Mouse (Mus musculus) MEL (cell line): Measurements from ENCODE around the gene Rab37. TPM values are rescaled to one million over a fixed set of nuclear protein-coding genes. Genes with fewer than 3 reads are reported as not detected.

ENCODE experiments used
- DNase-seq: peaks from one replicate; pipeline ENCODE4 v3.0.0; 2011; ENCODE audit warnings: low read depth, low spot score
- H3K27ac ChIP-seq: 2 replicates; pipeline ENCODE4 v1.5.1; 2012; ENCODE audit warnings: low read depth, mild to moderate bottlenecking, control low read depth, low read length, moderate library complexity; ENCODE audit not compliant: control insufficient read depth
- H3K27me3 ChIP-seq, 2 experiments: fragments of 150-350 bp in 1 of 2; sonication (generic) in 1 of 2; 2 replicates each; pipeline ENCODE4 v1.6.1; 2012; ENCODE audit warnings: low read length in 2 of 2, mild to moderate bottlenecking in 2 of 2, improper control_type of control experiment in 1 of 2, moderate library complexity in 1 of 2; ENCODE audit not compliant: insufficient read depth in 2 of 2, control insufficient read depth in 1 of 2
- H3K36me3 ChIP-seq, 2 experiments: 2 replicates each; pipeline ENCODE4 v1.6.1; 2012 to 2014; ENCODE audit warnings: low read length in 2 of 2, improper control_type of control experiment in 1 of 2, inconsistent platforms in 1 of 2, mild to moderate bottlenecking in 1 of 2; ENCODE audit not compliant: insufficient read depth in 2 of 2, control insufficient read depth in 1 of 2
- H3K4me1 ChIP-seq, 2 experiments: fragments of 150-350 bp in 1 of 2; sonication (generic) in 1 of 2; 2 replicates each; pipeline ENCODE4 v1.6.1; 2012; ENCODE audit warnings: low read length in 2 of 2, improper control_type of control experiment in 1 of 2, mild to moderate bottlenecking in 1 of 2; ENCODE audit not compliant: insufficient read depth in 2 of 2, control insufficient read depth in 1 of 2
- H3K4me3 ChIP-seq, 2 experiments: fragments of 150-350 bp in 1 of 2; sonication (generic) in 1 of 2; 2 replicates each; pipeline ENCODE4 v1.5.1; 2012; ENCODE audit warnings: low read depth in 2 of 2, low read length in 2 of 2, mild to moderate bottlenecking in 2 of 2, moderate library complexity in 2 of 2, control low read depth in 1 of 2, improper control_type of control experiment in 1 of 2; ENCODE audit not compliant: control insufficient read depth in 1 of 2, insufficient read depth in 1 of 2
- H3K79me2 ChIP-seq: 2 replicates; pipeline ENCODE4 v1.6.1; 2012; ENCODE audit warnings: mild to moderate bottlenecking, low read length, moderate library complexity; ENCODE audit not compliant: control insufficient read depth, poor library complexity, insufficient read depth
- H3K9ac ChIP-seq: 2 replicates; pipeline ENCODE4 v1.6.1; 2012; ENCODE audit warnings: low read depth, mild to moderate bottlenecking, control low read depth, low read length, moderate library complexity; ENCODE audit not compliant: control insufficient read depth, poor library complexity, severe bottlenecking
- H3K9me3 ChIP-seq: fragments of 150-350 bp; sonication (generic); replicated peaks from 2 replicates; pipeline ENCODE4 v1.6.1; 2012; ENCODE audit warnings: mild to moderate bottlenecking, low read length, improper control_type of control experiment, moderate library complexity; ENCODE audit not compliant: insufficient read depth
- CTCF ChIP-seq, 3 experiments: IDR thresholded peaks in 2 of 3; conservative IDR thresholded peaks in 1 of 3; 2 replicates each; pipeline ENCODE4 v1.5.1; 2011 to 2012; ENCODE audit warnings: low read length in 3 of 3, low read depth in 2 of 3, mild to moderate bottlenecking in 2 of 3, improper control_type of control experiment in 1 of 3, inconsistent platforms in 1 of 3, mixed read lengths in 1 of 3, moderate library complexity in 1 of 3; ENCODE audit not compliant: control insufficient read depth in 1 of 3, insufficient read depth in 1 of 3, poor library complexity in 1 of 3, severe bottlenecking in 1 of 3
- E2F4 ChIP-seq: IDR thresholded peaks from 2 replicates; pipeline ENCODE4 v1.6.1; 2011; ENCODE audit warnings: low read depth, low read length, improper control_type of control experiment, borderline replicate concordance
- ELF1 ChIP-seq: IDR thresholded peaks from 2 replicates; pipeline ENCODE4 v1.6.1; 2014; ENCODE audit warnings: low read depth, mild to moderate bottlenecking, inconsistent platforms, low read length, improper control_type of control experiment, moderate library complexity
- GABPA ChIP-seq: IDR thresholded peaks from 2 replicates; pipeline ENCODE4 v1.6.1; 2012; ENCODE audit warnings: low read depth, mild to moderate bottlenecking, inconsistent platforms, low read length, improper control_type of control experiment, moderate library complexity
- JUND ChIP-seq: IDR thresholded peaks from 2 replicates; pipeline ENCODE4 v1.6.1; 2011; ENCODE audit warnings: low read depth, mild to moderate bottlenecking, improper control_type of control experiment, low read length
- KAT2A ChIP-seq: conservative IDR thresholded peaks from 2 replicates; pipeline ENCODE4 v1.6.1; 2012; ENCODE audit warnings: low read depth, low read length, improper control_type of control experiment, inconsistent platforms
- MEF2A ChIP-seq: IDR thresholded peaks from 2 replicates; pipeline ENCODE4 v1.6.1; 2014; ENCODE audit warnings: low read depth, mild to moderate bottlenecking, inconsistent platforms, low read length, improper control_type of control experiment; ENCODE audit not compliant: poor library complexity, insufficient replicate concordance, severe bottlenecking; ENCODE audit errors: extremely low read depth
- MYB ChIP-seq: IDR thresholded peaks from 2 replicates; pipeline ENCODE4 v1.6.1; 2011; ENCODE audit warnings: mild to moderate bottlenecking, low read depth, low read length, improper control_type of control experiment
- MYC ChIP-seq: IDR thresholded peaks from 2 replicates; pipeline ENCODE4 v1.6.1; 2011; ENCODE audit warnings: low read depth, mild to moderate bottlenecking, low read length, improper control_type of control experiment, moderate library complexity
- NRF1 ChIP-seq: IDR thresholded peaks from 2 replicates; pipeline ENCODE4 v1.6.1; 2014; ENCODE audit warnings: low read depth, mild to moderate bottlenecking, inconsistent platforms, low read length, improper control_type of control experiment, moderate library complexity; ENCODE audit not compliant: poor library complexity, insufficient read depth, severe bottlenecking
- POLR2A ChIP-seq, 2 experiments: IDR thresholded peaks; 2 replicates each; pipeline ENCODE4 v1.6.1; 2011 to 2012; ENCODE audit warnings: low read length in 2 of 2, mild to moderate bottlenecking in 2 of 2, control low read depth in 1 of 2, improper control_type of control experiment in 1 of 2, low read depth in 1 of 2, moderate library complexity in 1 of 2; ENCODE audit not compliant: control insufficient read depth in 1 of 2, insufficient read depth in 1 of 2, poor library complexity in 1 of 2
- RAD21 ChIP-seq: IDR thresholded peaks from 2 replicates; pipeline ENCODE4 v1.6.1; 2011; ENCODE audit warnings: mild to moderate bottlenecking, low read depth, low read length, improper control_type of control experiment
- RCOR1 ChIP-seq: IDR thresholded peaks from 2 replicates; pipeline ENCODE4 v1.6.1; 2012; ENCODE audit warnings: low read depth, mild to moderate bottlenecking, inconsistent platforms, low read length, improper control_type of control experiment
- SMC3 ChIP-seq: IDR thresholded peaks from 2 replicates; pipeline ENCODE4 v1.6.1; 2011; ENCODE audit warnings: low read depth, low read length, improper control_type of control experiment
- TCF12 ChIP-seq: IDR thresholded peaks from 2 replicates; pipeline ENCODE4 v1.6.1; 2014; ENCODE audit warnings: low read depth, mild to moderate bottlenecking, inconsistent platforms, low read length, improper control_type of control experiment, moderate library complexity
- UBTF ChIP-seq: IDR thresholded peaks from 2 replicates; pipeline ENCODE4 v1.6.1; 2012; ENCODE audit warnings: low read depth, mild to moderate bottlenecking, inconsistent platforms, low read length, improper control_type of control experiment, moderate library complexity, borderline replicate concordance; ENCODE audit not compliant: insufficient read depth
- USF1 ChIP-seq: IDR thresholded peaks from 2 replicates; pipeline ENCODE4 v1.6.1; 2014; ENCODE audit warnings: low read depth, mild to moderate bottlenecking, inconsistent platforms, low read length, improper control_type of control experiment, moderate library complexity
- USF2 ChIP-seq, 2 experiments: IDR thresholded peaks; 2 replicates each; pipeline ENCODE4 v1.6.1; 2011 to 2012; ENCODE audit warnings: improper control_type of control experiment in 2 of 2, low read length in 2 of 2, borderline replicate concordance in 1 of 2, inconsistent platforms in 1 of 2, low read depth in 1 of 2, mild to moderate bottlenecking in 1 of 2; ENCODE audit not compliant: insufficient read depth in 1 of 2
- ZMIZ1 ChIP-seq: IDR thresholded peaks from 2 replicates; pipeline ENCODE4 v1.6.1; 2012; ENCODE audit warnings: low read depth, mild to moderate bottlenecking, inconsistent platforms, low read length, improper control_type of control experiment, moderate library complexity
- polyA plus RNA-seq, 2 experiments: library from polyadenylated mRNA; stranded (reverse) in 1 of 2; unstranded in 1 of 2; fragments of >175 nt in 1 of 2; fragments of >200 nt in 1 of 2; gene quantifications; 2 replicates each; pipeline versions ENCODE4 v1.2.1 to v1.2.4; 2012; ENCODE audit warnings: low replicate concordance in 2 of 2, low read depth in 1 of 2; ENCODE audit not compliant: insufficient read length in 2 of 2, insufficient read depth in 1 of 2, missing spikeins in 1 of 2
- total RNA-seq: library from RNA; depleted of rRNA; stranded (reverse); fragments of 300-350 nt; gene quantifications from 2 replicates; pipeline ENCODE4 v1.2.3, GENCODE M21; 2012

Rab37 gene
- total and polyA plus RNA-seq, 3 experiments: 14.6 to 20.6 TPM; not detected in 1

GRCm38 (mm10) chr11:115112196-115112595, 21.0 kb downstream of the Rab37 start:
- Histone ChIP-seq H3K4me1 (no peaks in the 10 kb centered on the region; a peak in 1 of 4 replicates), H3K79me2 (no peaks in the 10 kb centered on the region), H3K27ac (no peak overlapping the region), H3K36me3 (no peaks in the 10 kb centered on the region), H3K27me3 (no peaks in the 10 kb centered on the region; a peak in 2 of 4 replicates), H3K9me3 (no peaks in the 10 kb centered on the region), H3K4me3 (no peak overlapping the region), H3K9ac (no peak overlapping the region)
- no peak for DNase-seq
- TF ChIP-seq POLR2A (IDR thresholded peaks at IDR 0.05; ENCODE audit: control insufficient read depth in 1 of 2, insufficient read depth in 1 of 2, low read depth in 1 of 2, low read length in 2 of 2, poor library complexity in 1 of 2) (no peak), USF1 (no peak), MEF2A (no peak), CTCF (IDR thresholded peaks at IDR 0.05 in 2 of 3, conservative IDR thresholded peaks at IDR 0.05 in 1 of 3; ENCODE audit: control insufficient read depth in 1 of 3, insufficient read depth in 1 of 3, low read depth in 2 of 3, low read length in 3 of 3, poor library complexity in 1 of 3, severe bottlenecking in 1 of 3) (no peak), MYC (no peak), ELF1 (no peak), USF2 (IDR thresholded peaks at IDR 0.05; ENCODE audit: borderline replicate concordance in 1 of 2, insufficient read depth in 1 of 2, low read depth in 1 of 2, low read length in 2 of 2) (no peak), NRF1 (no peak), JUND (no peak), MYB (no peak), RAD21 (no peak), GABPA (no peak)

DNA sequence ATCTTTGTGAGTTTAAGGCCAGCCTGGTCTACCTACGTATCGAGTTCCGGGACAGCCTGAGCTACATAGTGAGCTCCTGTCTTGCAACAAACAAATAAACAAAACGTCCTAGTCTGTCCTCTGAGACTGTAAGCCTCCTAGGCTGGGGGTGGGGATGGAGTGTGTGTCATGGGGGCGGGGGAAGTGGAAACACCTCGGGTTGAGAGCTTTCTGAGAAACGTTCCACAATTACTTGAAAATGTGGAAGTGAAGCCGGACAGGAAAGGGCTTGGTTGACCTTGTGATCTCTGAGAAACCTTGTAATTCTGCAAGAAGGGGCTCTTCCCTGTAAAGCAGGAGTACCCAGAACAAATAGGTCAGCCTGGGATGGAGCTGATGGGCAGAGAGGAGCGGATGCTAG, 28.2 kb downstream of the Rab37 start:
- Histone ChIP-seq H3K4me3 (no peak overlapping the region), H3K9ac (no peak overlapping the region), H3K9me3 (no peaks in the 10 kb centered on the region), H3K27me3 (peaks cover 0 to 3% of the 10 kb centered on the region in 2 experiments), H3K79me2 (no peaks in the 10 kb centered on the region), H3K4me1 (no peaks in the 10 kb centered on the region), H3K36me3 (no peaks in the 10 kb centered on the region), H3K27ac (no peak overlapping the region)
- DNase-seq: no peak
- TF ChIP-seq NRF1: no peak
- TF ChIP-seq GABPA: no peak
- no peak for TF ChIP-seq SMC3
- TF ChIP-seq UBTF: no peak
- TF ChIP-seq RCOR1: no peak
- TF ChIP-seq TCF12: no peak
- no peak for TF ChIP-seq ZMIZ1
- TF ChIP-seq E2F4: no peak
- TF ChIP-seq KAT2A: no peak
